Mouse (Mus musculus): ENCODE results near the gene Retsat. TPM values are rescaled to one million over a fixed set of nuclear protein-coding genes. Genes with fewer than 3 reads are reported as not detected.

Retsat gene
- 3.2 and 7.5 TPM in 2 replicates for total RNA-seq (2014; rRNA removed)
- 6.2 and 7.2 TPM in 2 replicates for polyA plus RNA-seq (2015; fragmentation: Nextera tagmentation; extraction: Ambion mirVana)

DNA sequence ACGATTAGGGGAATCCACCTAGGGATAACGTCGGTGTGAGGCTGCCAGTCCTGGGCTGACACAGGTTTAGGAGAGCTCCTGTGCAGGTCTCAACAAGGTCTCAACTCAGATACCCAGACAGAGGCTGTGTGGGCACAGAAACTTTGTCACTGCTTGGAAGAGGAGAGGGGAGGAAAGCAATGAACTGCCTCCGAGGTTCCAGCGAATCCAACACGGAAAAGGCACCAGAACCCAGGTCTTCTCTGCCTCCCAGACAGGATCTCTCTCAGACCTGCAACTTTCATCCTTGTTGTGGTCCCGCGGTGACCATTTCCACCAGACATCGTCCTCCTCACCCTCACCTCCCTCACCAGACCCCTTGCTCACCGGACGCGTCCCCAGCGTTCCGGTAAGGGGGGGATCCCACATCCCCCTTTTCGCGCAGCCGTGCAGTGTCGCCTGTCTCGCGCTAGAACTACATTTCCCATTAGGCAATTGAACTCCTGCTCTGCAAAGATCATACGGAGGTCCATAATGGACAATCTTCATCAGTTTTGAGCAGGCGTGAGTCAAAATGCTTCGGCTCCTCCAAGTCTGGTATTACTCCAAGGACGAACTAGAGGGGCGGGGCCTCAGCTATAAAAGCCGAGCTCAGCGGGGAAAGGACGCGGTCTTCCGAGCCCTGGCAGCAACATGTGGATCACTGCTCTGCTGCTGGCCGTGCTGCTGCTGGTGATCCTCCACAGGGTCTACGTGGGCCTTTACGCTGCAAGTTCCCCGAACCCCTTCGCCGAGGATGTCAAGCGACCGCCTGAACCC is at the start of gene Retsat, which contains the start of gene Elmod3:
Retsat (plus strand) TSS at position 520 of the 798 bp plus-strand sequence.
Elmod3 (minus strand) TSS at position 458 of the 798 bp plus-strand sequence.
- TF ChIP-seq CTCF (IDR thresholded peaks at IDR 0.05; ENCODE audit: low read depth): no peak
- DNase-seq (peak; percentile 93), ATAC-seq (peak; percentile 95)
- WGBS: under 1% methylated on average over 38 of the region's 38 CpGs
- H3K9ac ChIP-seq: peak within 1 kb of the TSS; percentile 56
- H3K27me3 ChIP-seq (ENCODE audit: insufficient read depth, low read length): no peaks in the 10 kb centered on the region
- peak within 1 kb of the TSS; percentile 55 for H3K4me3 ChIP-seq (ENCODE audit: low read depth, low read length)
- H3K36me3 ChIP-seq (ENCODE audit: insufficient read depth): no peaks in the 10 kb centered on the region
- peaks cover 6% of the 10 kb centered on the region for H3K4me1 ChIP-seq (ENCODE audit: insufficient read depth)
- H3K27ac ChIP-seq (ENCODE audit: low read depth, low read length): peak within 1 kb of the TSS; percentile 54
- no peaks in the 10 kb centered on the region for H3K9me3 ChIP-seq (ENCODE audit: low read length)
- peak within 1 kb of the TSS; percentile 61 for H3K4me2 ChIP-seq (ENCODE audit: low read depth)

DNA sequence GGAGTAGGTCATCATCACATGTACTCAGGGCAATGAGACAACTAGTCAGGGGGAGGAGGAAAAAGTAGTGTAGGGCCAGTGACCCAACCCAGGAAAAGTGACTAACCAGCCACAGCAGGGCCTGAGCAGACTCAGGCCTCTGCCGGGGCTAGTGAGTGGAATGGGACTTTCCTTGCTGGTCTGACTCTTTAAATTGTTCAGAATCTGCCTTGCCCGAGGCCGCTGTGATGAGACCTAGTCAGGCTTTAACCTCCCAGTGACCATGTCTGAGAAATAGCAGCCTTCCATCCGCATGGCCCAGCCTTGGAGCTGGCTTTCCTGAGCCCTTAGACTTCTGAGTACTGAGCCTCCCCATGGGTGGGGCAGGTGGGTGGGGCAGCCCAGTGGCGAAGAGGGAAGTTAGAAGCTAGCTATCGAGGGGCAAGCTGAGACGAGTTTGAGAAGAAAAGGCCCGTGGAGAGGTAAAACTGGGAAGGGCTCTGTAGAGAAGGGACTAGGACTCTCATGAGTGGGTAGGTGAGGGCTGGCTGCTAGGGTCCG is 49.2 kb upstream of the Retsat start:
- 67% methylated on average over 9 of the region's 9 CpGs for WGBS

DNA sequence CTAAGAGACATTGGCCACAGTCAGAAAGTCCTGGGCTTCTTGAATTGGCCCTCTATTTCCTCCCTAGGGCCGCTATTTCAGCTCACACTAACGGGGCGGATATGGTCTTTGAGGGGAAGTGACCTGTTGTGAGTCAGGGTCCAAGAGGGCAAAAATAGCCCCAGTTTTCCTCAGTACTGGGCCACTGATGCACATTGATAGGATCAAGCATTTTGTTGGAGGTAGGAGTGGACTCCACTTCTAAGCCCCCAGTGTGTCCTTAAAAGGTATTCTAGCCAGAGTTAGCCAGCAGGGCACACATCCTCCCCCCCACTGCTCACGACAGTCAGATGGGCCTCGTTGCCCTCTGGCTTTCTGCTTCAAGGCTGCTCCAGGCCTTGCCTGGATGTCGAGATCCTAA is 48.2 kb upstream of the Retsat start:
- H3K4me2 ChIP-seq (ENCODE audit: low read depth): no peak overlapping the region
- H3K9me3 ChIP-seq (ENCODE audit: low read length): no peaks in the 10 kb centered on the region
- H3K27ac ChIP-seq (ENCODE audit: low read depth, low read length): no peak overlapping the region
- DNase-seq (no peak), ATAC-seq (no peak)
- TF ChIP-seq CTCF (IDR thresholded peaks at IDR 0.05; ENCODE audit: low read depth): no peak
- H3K27me3 ChIP-seq (ENCODE audit: insufficient read depth, low read length): no peaks in the 10 kb centered on the region
- no peak overlapping the region for H3K9ac ChIP-seq
- no peaks in the 10 kb centered on the region for H3K36me3 ChIP-seq (ENCODE audit: insufficient read depth)
- 68% methylated on average over 6 of the region's 6 CpGs for WGBS
- no peak overlapping the region for H3K4me3 ChIP-seq (ENCODE audit: low read depth, low read length)
- peaks cover 8% of the 10 kb centered on the region for H3K4me1 ChIP-seq (ENCODE audit: insufficient read depth)

More for the DNA sequence above, 49.2 kb upstream of the Retsat start:
- no peaks in the 10 kb centered on the region for H3K27me3 ChIP-seq (ENCODE audit: insufficient read depth, low read length)
- ATAC-seq (no peak), DNase-seq (no peak)
- H3K4me3 ChIP-seq (ENCODE audit: low read depth, low read length): no peak overlapping the region
- H3K9ac ChIP-seq: no peak overlapping the region
- no peak for TF ChIP-seq CTCF (IDR thresholded peaks at IDR 0.05; ENCODE audit: low read depth)
- no peaks in the 10 kb centered on the region for H3K36me3 ChIP-seq (ENCODE audit: insufficient read depth)
- H3K4me2 ChIP-seq (ENCODE audit: low read depth): no peak overlapping the region
- H3K9me3 ChIP-seq (ENCODE audit: low read length): no peaks in the 10 kb centered on the region
- peaks cover 8% of the 10 kb centered on the region for H3K4me1 ChIP-seq (ENCODE audit: insufficient read depth)
- H3K27ac ChIP-seq (ENCODE audit: low read depth, low read length): no peak overlapping the region

DNA sequence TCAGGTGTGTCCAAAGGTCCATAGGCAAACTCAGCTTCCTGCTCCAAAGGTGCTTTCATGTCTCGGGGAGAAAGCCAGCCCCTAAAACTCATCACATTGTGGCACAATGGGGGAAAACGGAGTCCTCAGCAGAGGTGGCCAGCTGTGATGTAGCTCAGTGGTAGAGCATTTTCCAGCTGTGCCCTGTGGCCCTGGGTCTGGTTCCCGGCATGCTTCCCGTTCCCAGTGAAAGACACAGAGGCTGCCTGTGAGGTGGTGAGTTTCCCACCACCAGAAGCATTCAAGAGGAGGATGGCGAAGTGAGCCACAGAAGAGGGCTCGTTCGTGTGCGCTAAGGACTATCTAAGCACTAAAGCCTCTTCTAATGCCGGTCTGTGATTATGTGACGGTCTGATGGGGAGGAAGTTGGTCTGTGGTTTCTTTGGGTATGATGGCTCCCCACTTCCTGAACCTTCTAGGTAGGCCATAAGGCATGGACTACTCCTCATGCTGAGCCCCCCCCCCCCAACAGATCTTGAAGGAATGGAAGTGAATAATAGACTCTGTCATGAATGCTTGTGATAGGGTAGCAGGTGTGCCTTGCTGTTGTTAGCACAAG is 47.7 kb upstream of the Retsat start:
- no peaks in the 10 kb centered on the region for H3K36me3 ChIP-seq (ENCODE audit: insufficient read depth)
- WGBS: 88% methylated on average over 10 of the region's 10 CpGs
- DNase-seq (no peak), ATAC-seq (no peak)
- no peak overlapping the region for H3K9ac ChIP-seq
- H3K4me3 ChIP-seq (ENCODE audit: low read depth, low read length): no peak overlapping the region
- no peak overlapping the region for H3K27ac ChIP-seq (ENCODE audit: low read depth, low read length)
- no peak for TF ChIP-seq CTCF (IDR thresholded peaks at IDR 0.05; ENCODE audit: low read depth)
- H3K4me2 ChIP-seq (ENCODE audit: low read depth): no peak overlapping the region
- no peaks in the 10 kb centered on the region for H3K27me3 ChIP-seq (ENCODE audit: insufficient read depth, low read length)
- H3K4me1 ChIP-seq (ENCODE audit: insufficient read depth): peaks cover 8% of the 10 kb centered on the region
- H3K9me3 ChIP-seq (ENCODE audit: low read length): no peaks in the 10 kb centered on the region

DNA sequence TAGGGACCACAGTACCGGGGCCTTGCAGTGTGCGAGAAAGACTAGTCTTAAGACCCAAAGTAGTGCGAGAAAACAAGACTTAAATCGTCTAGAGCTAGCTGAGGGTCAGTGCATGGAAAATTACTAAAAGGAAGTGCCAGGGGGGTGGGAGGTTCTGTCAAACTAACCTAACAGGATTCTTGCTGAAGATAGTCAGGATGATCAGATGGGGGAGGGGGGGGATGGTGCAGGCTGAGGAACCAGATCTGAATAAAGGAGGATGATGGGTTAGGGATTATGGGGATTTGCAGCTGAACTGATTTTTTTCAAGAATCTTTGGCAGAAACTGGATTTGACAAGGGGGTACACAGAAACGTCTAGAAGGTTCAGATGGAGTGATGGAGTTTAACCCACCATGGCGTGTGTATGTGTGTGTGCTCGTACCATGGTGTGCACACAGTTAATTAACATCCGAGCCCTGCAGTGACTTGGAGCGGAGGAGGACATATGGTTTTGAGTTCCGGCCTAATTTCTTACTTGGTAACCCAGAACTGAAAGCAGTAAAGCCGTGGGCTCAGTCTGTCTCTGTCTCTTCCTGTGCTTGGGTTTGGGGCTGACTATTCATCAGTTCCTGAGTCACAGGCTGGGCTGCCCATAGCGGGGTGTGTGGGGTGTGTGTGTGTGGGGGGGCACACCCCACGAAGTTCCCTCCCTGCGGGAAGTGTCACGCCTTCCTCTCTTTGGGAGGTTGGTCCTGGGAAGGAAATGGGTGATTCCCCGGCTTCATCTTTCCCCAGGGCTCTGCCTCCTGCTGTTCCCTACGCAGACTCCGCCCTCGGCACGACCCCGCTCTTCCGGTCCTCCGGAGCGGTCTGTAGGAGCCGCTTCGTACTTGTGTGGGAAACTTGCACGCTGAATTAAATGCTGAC is 45.9 kb upstream of the Retsat start:
- Histone ChIP-seq H3K4me3 (ENCODE audit: low read depth, low read length) (peak overlapping the region; percentile 40), H3K9ac (peak overlapping the region; percentile 49), H3K4me1 (ENCODE audit: insufficient read depth) (peaks cover 8% of the 10 kb centered on the region), H3K36me3 (ENCODE audit: insufficient read depth) (no peaks in the 10 kb centered on the region), H3K9me3 (ENCODE audit: low read length) (no peaks in the 10 kb centered on the region), H3K27me3 (ENCODE audit: insufficient read depth, low read length) (no peaks in the 10 kb centered on the region), H3K27ac (ENCODE audit: low read depth, low read length) (peak overlapping the region; percentile 77), H3K4me2 (ENCODE audit: low read depth) (peak overlapping the region; percentile 64)
- peak; percentile 66 for DNase-seq
- WGBS: 18% methylated on average over 27 of the region's 27 CpGs
- no peak; the same call in 1 of the 2 replicates for TF ChIP-seq CTCF (IDR thresholded peaks at IDR 0.05; ENCODE audit: low read depth)
- ATAC-seq: peak; percentile 93

DNA sequence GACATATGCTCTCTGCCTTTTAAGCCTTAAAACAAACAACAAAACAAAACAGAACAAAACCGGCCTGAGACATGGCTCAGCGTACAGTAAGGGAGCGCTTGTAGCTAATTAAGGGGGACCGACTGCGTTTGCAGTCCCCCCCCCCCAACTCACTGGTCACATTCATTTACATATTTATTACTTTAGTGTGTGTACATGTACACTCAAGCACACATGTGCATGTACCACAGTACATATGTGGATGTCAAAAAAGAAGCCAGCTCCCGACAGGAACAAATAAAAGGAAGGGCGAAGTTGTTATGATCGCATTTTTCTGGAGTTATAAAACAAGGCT is 45.2 kb upstream of the Retsat start:
- H3K27ac ChIP-seq (ENCODE audit: low read depth, low read length): peak overlapping the region; percentile 77
- DNase-seq (no peak), ATAC-seq (no peak)
- H3K9me3 ChIP-seq (ENCODE audit: low read length): no peaks in the 10 kb centered on the region
- H3K36me3 ChIP-seq (ENCODE audit: insufficient read depth): no peaks in the 10 kb centered on the region
- no peak for TF ChIP-seq CTCF (IDR thresholded peaks at IDR 0.05; ENCODE audit: low read depth)
- peak overlapping the region; percentile 40 for H3K4me3 ChIP-seq (ENCODE audit: low read depth, low read length)
- peak overlapping the region; percentile 49 for H3K9ac ChIP-seq
- WGBS: 14% methylated on average over 8 of the region's 8 CpGs
- no peaks in the 10 kb centered on the region for H3K27me3 ChIP-seq (ENCODE audit: insufficient read depth, low read length)
- H3K4me2 ChIP-seq (ENCODE audit: low read depth): peak overlapping the region; percentile 64
- peaks cover 8% of the 10 kb centered on the region for H3K4me1 ChIP-seq (ENCODE audit: insufficient read depth)

All from forebrain, postnatal 0 days (tissue).